Mouse (Mus musculus): ENCODE results near the gene Rora. TPM values are rescaled to one million over a fixed set of nuclear protein-coding genes. Genes with fewer than 3 reads are reported as not detected.

Rora gene
- polyA plus RNA-seq, 1 experiment, result 0.86 TPM

- Histone ChIP-seq H3K79me2 (ENCODE audit: control insufficient read depth, insufficient read depth) (no peaks in the 10 kb centered on the region), H3K27me3 (ENCODE audit: control insufficient read depth, insufficient read depth, insufficient read length) (no peaks in the 10 kb centered on the region), H3ac (ENCODE audit: control insufficient read depth, insufficient read length) (no peak overlapping the region), H3K4me2 (ENCODE audit: low read depth) (no peak overlapping the region), H3K4me3 (no peak overlapping the region), H3K36me3 (ENCODE audit: control insufficient read depth, insufficient read depth) (no peaks in the 10 kb centered on the region)
- TF ChIP-seq MYOG (IDR thresholded peaks at IDR 0.05; ENCODE audit: control insufficient read depth in 1 of 3, insufficient read depth in 1 of 3, insufficient read length in 2 of 3, low read depth in 2 of 3) (no peak), POLR2A (IDR thresholded peaks at IDR 0.05; ENCODE audit: insufficient read length, low read depth) (no peak), E2F4 (IDR thresholded peaks at IDR 0.05; ENCODE audit: insufficient read depth) (no peak), CEBPB (IDR thresholded peaks at IDR 0.05; ENCODE audit: insufficient read depth, poor library complexity, severe bottlenecking) (no peak), TCF3 (IDR thresholded peaks at IDR 0.05; ENCODE audit: insufficient read length, low read depth) (no peak), REST (IDR thresholded peaks at IDR 0.05; ENCODE audit: insufficient read depth, insufficient read length) (no peak), TCF12 (IDR thresholded peaks at IDR 0.05; ENCODE audit: insufficient read depth, poor library complexity, severe bottlenecking) (no peak), USF1 (IDR thresholded peaks at IDR 0.05; ENCODE audit: low read depth) (no peak), SRF (IDR thresholded peaks at IDR 0.05; ENCODE audit: control insufficient read depth, insufficient read length, low read depth) (no peak), MAX (IDR thresholded peaks at IDR 0.05; ENCODE audit: low read depth) (no peak), POLR2AphosphoS2 (IDR thresholded peaks at IDR 0.05; ENCODE audit: insufficient read length, low read depth) (no peak), MYOD1 (IDR thresholded peaks at IDR 0.05; ENCODE audit: control insufficient read depth in 1 of 3, insufficient read length in 2 of 3, low read depth in 2 of 3) (no peak)
These were observed 290.4 kb downstream of the Rora start for GRCm38 (mm10) chr9:68944026-68944425.

- Histone ChIP-seq H3K4me2 (ENCODE audit: low read depth) (no peak overlapping the region), H3K27me3 (ENCODE audit: control insufficient read depth, insufficient read depth, insufficient read length) (no peaks in the 10 kb centered on the region), H3K79me2 (ENCODE audit: control insufficient read depth, insufficient read depth) (no peaks in the 10 kb centered on the region), H3K36me3 (ENCODE audit: control insufficient read depth, insufficient read depth) (no peaks in the 10 kb centered on the region), H3ac (ENCODE audit: control insufficient read depth, insufficient read length) (no peak overlapping the region), H3K4me3 (no peak overlapping the region)
- TF ChIP-seq USF1 (IDR thresholded peaks at IDR 0.05; ENCODE audit: low read depth) (no peak), TCF3 (IDR thresholded peaks at IDR 0.05; ENCODE audit: insufficient read length, low read depth) (no peak), SRF (IDR thresholded peaks at IDR 0.05; ENCODE audit: control insufficient read depth, insufficient read length, low read depth) (no peak), CEBPB (IDR thresholded peaks at IDR 0.05; ENCODE audit: insufficient read depth, poor library complexity, severe bottlenecking) (no peak), POLR2AphosphoS2 (IDR thresholded peaks at IDR 0.05; ENCODE audit: insufficient read length, low read depth) (no peak), POLR2A (IDR thresholded peaks at IDR 0.05; ENCODE audit: insufficient read length, low read depth) (no peak), MYOG (IDR thresholded peaks at IDR 0.05; ENCODE audit: control insufficient read depth in 1 of 3, insufficient read depth in 1 of 3, insufficient read length in 2 of 3, low read depth in 2 of 3) (no peak), MAX (IDR thresholded peaks at IDR 0.05; ENCODE audit: low read depth) (no peak), E2F4 (IDR thresholded peaks at IDR 0.05; ENCODE audit: insufficient read depth) (no peak), TCF12 (IDR thresholded peaks at IDR 0.05; ENCODE audit: insufficient read depth, poor library complexity, severe bottlenecking) (no peak), REST (IDR thresholded peaks at IDR 0.05; ENCODE audit: insufficient read depth, insufficient read length) (no peak), MYOD1 (IDR thresholded peaks at IDR 0.05; ENCODE audit: control insufficient read depth in 1 of 3, insufficient read length in 2 of 3, low read depth in 2 of 3) (no peak)
These were observed 294.1 kb downstream of the Rora start for GRCm38 (mm10) chr9:68947707-68948106.

DNA sequence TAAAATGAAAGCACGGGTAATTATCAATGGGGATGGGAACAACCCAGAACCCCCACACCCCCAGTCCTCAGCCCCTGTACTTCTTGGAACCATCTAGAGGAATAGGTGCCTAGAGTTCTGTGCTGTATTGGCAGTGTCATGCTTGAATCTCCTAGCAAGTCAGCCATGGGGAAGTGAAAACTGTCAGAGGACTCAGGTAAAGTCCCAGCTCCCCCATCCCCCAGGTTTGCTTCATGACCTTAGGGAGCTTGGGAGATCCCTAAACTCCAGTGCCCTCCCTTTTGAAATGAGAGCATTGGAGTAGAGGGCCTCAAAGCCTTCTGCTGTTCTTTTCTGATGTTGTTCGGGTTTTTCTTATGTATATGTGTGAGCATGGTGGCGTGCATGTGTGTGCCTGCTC lies 294.6 kb downstream of the Rora start:
- TF ChIP-seq POLR2AphosphoS2 (IDR thresholded peaks at IDR 0.05; ENCODE audit: insufficient read length, low read depth) (no peak), MYOD1 (IDR thresholded peaks at IDR 0.05; ENCODE audit: control insufficient read depth in 1 of 3, insufficient read length in 2 of 3, low read depth in 2 of 3) (no peak), TCF3 (IDR thresholded peaks at IDR 0.05; ENCODE audit: insufficient read length, low read depth) (no peak), CEBPB (IDR thresholded peaks at IDR 0.05; ENCODE audit: insufficient read depth, poor library complexity, severe bottlenecking) (no peak), TCF12 (IDR thresholded peaks at IDR 0.05; ENCODE audit: insufficient read depth, poor library complexity, severe bottlenecking) (no peak), USF1 (IDR thresholded peaks at IDR 0.05; ENCODE audit: low read depth) (no peak), E2F4 (IDR thresholded peaks at IDR 0.05; ENCODE audit: insufficient read depth) (no peak), POLR2A (IDR thresholded peaks at IDR 0.05; ENCODE audit: insufficient read length, low read depth) (no peak), MYOG (IDR thresholded peaks at IDR 0.05; ENCODE audit: control insufficient read depth in 1 of 3, insufficient read depth in 1 of 3, insufficient read length in 2 of 3, low read depth in 2 of 3) (no peak), MAX (IDR thresholded peaks at IDR 0.05; ENCODE audit: low read depth) (no peak), SRF (IDR thresholded peaks at IDR 0.05; ENCODE audit: control insufficient read depth, insufficient read length, low read depth) (no peak), REST (IDR thresholded peaks at IDR 0.05; ENCODE audit: insufficient read depth, insufficient read length) (no peak)
- no peak overlapping the region for H3ac ChIP-seq (ENCODE audit: control insufficient read depth, insufficient read length)
- H3K27me3 ChIP-seq (ENCODE audit: control insufficient read depth, insufficient read depth, insufficient read length), result no peaks in the 10 kb centered on the region
- no peak overlapping the region for H3K4me3 ChIP-seq
- no peak overlapping the region for H3K4me2 ChIP-seq (ENCODE audit: low read depth)
- H3K79me2 ChIP-seq (ENCODE audit: control insufficient read depth, insufficient read depth), result no peaks in the 10 kb centered on the region
- H3K36me3 ChIP-seq (ENCODE audit: control insufficient read depth, insufficient read depth), result no peaks in the 10 kb centered on the region

- H3K36me3 ChIP-seq (ENCODE audit: control insufficient read depth, insufficient read depth), result no peaks in the 10 kb centered on the region
- TF ChIP-seq POLR2AphosphoS2 (IDR thresholded peaks at IDR 0.05; ENCODE audit: insufficient read length, low read depth) (no peak), SRF (IDR thresholded peaks at IDR 0.05; ENCODE audit: control insufficient read depth, insufficient read length, low read depth) (no peak), REST (IDR thresholded peaks at IDR 0.05; ENCODE audit: insufficient read depth, insufficient read length) (no peak), POLR2A (IDR thresholded peaks at IDR 0.05; ENCODE audit: insufficient read length, low read depth) (no peak), MAX (IDR thresholded peaks at IDR 0.05; ENCODE audit: low read depth) (no peak), E2F4 (IDR thresholded peaks at IDR 0.05; ENCODE audit: insufficient read depth) (no peak), MYOG (IDR thresholded peaks at IDR 0.05; ENCODE audit: control insufficient read depth in 1 of 3, insufficient read depth in 1 of 3, insufficient read length in 2 of 3, low read depth in 2 of 3) (no peak), USF1 (IDR thresholded peaks at IDR 0.05; ENCODE audit: low read depth) (no peak), TCF3 (IDR thresholded peaks at IDR 0.05; ENCODE audit: insufficient read length, low read depth) (no peak), MYOD1 (IDR thresholded peaks at IDR 0.05; ENCODE audit: control insufficient read depth in 1 of 3, insufficient read length in 2 of 3, low read depth in 2 of 3) (no peak), CEBPB (IDR thresholded peaks at IDR 0.05; ENCODE audit: insufficient read depth, poor library complexity, severe bottlenecking) (no peak), TCF12 (IDR thresholded peaks at IDR 0.05; ENCODE audit: insufficient read depth, poor library complexity, severe bottlenecking) (no peak)
- no peak overlapping the region for H3K4me2 ChIP-seq (ENCODE audit: low read depth)
- H3K27me3 ChIP-seq (ENCODE audit: control insufficient read depth, insufficient read depth, insufficient read length), result no peaks in the 10 kb centered on the region
- no peaks in the 10 kb centered on the region for H3K79me2 ChIP-seq (ENCODE audit: control insufficient read depth, insufficient read depth)
- no peak overlapping the region for H3ac ChIP-seq (ENCODE audit: control insufficient read depth, insufficient read length)
- H3K4me3 ChIP-seq, result no peak overlapping the region
These were observed 302.8 kb downstream of the Rora start for GRCm38 (mm10) chr9:68956210-68956874.
